Mouse (Mus musculus): ENCODE results near the gene Tnni3k.

DNA sequence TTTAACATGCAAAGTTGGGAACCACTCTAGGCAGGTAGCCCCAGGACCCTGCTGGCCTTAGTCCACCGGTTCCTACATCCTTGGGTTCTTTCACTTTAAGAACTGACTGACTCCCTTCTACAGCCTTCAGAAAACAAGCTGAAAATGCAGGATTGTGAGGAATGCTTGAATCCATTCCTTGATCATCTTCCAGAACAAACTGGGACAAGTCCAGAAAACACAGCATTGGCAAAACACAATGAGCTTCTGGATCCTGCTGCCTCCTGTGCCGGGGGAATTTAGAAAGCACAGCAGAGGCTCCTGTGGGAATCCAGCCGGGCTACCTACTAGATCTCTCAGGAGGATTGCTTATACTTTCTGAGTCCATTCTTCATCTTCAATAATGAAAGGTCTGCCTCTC, 229.5 kb downstream of the Tnni3k start:
- TF ChIP-seq CTCF (IDR thresholded peaks at IDR 0.05; ENCODE audit: control insufficient read depth, insufficient read depth, insufficient replicate concordance, low read depth, low read length): no peak
- TF ChIP-seq POLR2A (IDR thresholded peaks at IDR 0.05; ENCODE audit: control insufficient read depth, low read depth, low read length): no peak
